Mouse (Mus musculus): Measurements from ENCODE around the gene Olfr643.
"Not testable (repeated sequence)": the region's sequence is repeated elsewhere in the genome, so short reads cannot be mapped to it uniquely, and the experiment has no call there.

Olfr643 gene

GRCm38 (mm10) chr7:104018953-104019352, 118.3 kb downstream of the Olfr643 start:
- no peak for DNase-seq (ENCODE audit: extremely low spot score)

- DNase-seq (ENCODE audit: extremely low spot score) = no peak
These were observed 120.0 kb downstream of the Olfr643 start, which contains the start of gene Olfr639 for GRCm38 (mm10) chr7:104017203-104017602. Gene Olfr639 (minus strand): TSS chr7:104017303.

- no peak for DNase-seq (ENCODE audit: extremely low spot score)
These were observed 138.1 kb downstream of the Olfr643 start for GRCm38 (mm10) chr7:103999124-103999523.

GRCm38 (mm10) chr7:103998446-103998845, 138.8 kb downstream of the Olfr643 start, which contains the start of gene Olfr638:
Gene Olfr638 (plus strand): TSS chr7:103998746.
- no peak for DNase-seq (ENCODE audit: extremely low spot score)

DNA sequence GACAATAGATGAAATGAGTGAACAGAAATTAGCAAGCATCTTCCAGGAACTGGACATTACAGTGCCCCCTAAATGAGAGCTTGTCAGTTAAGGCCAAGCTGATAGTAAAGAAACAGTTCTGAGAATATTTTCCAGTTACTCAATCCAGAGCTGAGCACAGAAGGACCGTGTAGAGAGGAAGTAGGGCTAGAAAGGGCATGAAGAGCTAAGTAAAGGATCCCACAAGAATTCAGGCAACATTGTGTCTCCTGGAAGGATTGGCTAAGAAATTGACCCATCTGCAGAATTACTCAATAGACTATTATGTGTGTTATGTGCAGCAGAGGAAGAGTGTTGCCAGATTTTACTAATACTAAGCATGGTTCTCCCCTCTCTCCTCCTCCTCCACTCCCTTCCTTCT, 165.4 kb downstream of the Olfr643 start:
- DNase-seq (ENCODE audit: extremely low spot score) = no peak

DNA sequence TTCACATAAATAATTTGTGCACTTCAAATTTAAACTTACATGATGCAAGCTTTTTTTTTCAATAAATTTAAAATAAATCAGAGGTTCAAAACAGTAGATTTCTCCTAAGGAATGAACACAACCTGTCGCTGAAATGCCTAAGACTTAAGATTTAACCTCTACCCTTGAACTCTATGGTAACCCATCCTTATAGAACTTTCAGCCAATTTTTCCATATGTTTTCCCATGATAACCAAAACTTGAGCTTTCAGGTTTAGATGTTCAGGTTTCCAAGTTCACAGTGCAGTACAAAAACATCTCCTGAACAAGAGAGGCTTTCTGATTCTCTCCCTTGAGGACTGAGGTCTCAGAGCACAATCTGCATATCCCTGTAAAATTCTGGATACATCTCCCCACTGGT, 166.4 kb downstream of the Olfr643 start, which contains the start of gene Olfr635:
TSS of gene Olfr635 (plus strand) at position 301 of the 400 bp plus-strand sequence.
- DNase-seq (ENCODE audit: extremely low spot score) = no peak

DNA sequence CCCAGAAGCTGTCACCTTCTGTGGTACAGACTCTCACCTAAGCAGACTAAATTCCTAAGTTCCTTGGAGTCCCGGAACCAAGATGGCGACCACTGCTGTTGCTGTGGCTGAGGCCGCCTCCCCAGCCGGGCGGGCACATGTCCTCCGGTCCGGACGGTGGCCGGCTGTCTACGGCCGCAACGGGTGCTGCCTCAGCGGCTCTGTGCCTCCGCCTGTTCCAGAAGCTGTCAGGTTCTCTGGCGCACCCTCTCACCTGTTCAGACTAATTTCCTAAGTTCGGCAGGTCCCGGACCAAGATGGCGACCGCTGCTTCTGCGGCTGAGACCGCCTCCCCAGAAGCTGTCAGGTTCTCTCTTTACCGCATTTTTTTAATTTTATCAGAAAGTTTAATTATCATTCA, 170.3 kb downstream of the Olfr643 start:
- DNase-seq (ENCODE audit: extremely low spot score) = not testable (repeated sequence)
